Mouse (Mus musculus) inflammation-experienced regulatory T-cells, adult 6 months (primary cell): ENCODE results near the gene Scml4. TPM values are rescaled to one million over a fixed set of nuclear protein-coding genes. Genes with fewer than 3 reads are reported as not detected.

Experiments used
- ATAC-seq: one replicate; pipeline ENCODE4 v1.8.0; 2017
- polyA plus RNA-seq, 3 experiments: library from polyadenylated mRNA; unstranded; fragments of 100-300 nt; shearing (Covaris generic); gene quantifications; one replicate each; pipeline ENCODE4 v1.2.1; 2017

Scml4 gene
- polyA plus RNA-seq, 3 experiments from 2014 or later, result 14.0 to 48.5 (median 47.5) TPM

- ATAC-seq, result peak; percentile 71
Measured at GRCm38 (mm10) chr10:42862102-42862740, 2.1 kb downstream of the Scml4 start.

DNA sequence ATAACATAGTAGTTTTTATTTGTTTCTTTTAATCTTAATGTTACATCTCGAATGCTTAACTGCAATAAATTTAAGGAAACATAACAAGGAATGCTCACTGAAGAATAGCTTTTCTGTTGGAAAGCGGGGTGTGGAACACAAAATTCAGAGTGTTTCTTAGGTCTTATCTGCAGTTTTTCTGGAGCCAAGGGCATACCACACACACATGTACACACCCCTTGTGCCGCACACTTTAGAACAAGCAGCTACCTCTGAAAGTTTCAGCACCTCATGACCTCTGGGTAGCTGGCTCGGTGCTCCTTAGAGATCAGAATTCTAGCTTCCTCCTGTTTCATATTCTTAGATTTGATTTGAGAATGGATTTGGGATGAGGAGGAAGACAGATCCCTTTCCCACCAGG, 2.6 kb downstream of the Scml4 start:
- ATAC-seq, result no peak

- ATAC-seq, result no peak
Measured at GRCm38 (mm10) chr10:42863621-42864391, 3.6 kb downstream of the Scml4 start.

DNA sequence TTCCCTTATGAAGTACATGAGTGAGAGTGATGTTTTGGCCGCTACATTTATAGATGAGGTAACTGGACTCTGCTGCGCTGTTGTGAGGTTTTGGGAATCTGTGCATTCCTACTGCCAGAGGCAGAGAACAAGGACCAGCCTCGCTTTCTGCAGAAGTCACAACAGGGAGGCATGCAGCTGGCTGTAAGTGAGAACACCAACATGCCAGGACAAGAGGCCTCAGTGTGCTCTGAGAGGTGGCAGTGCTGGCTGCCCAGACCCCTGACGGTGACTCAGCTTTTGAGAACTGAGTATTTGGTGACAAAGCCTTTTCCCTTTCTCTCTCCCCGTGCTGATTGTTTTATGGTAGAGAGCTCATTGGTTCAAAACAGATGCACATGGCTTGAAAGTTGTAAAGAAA, 4.5 kb downstream of the Scml4 start:
- no peak for ATAC-seq

DNA sequence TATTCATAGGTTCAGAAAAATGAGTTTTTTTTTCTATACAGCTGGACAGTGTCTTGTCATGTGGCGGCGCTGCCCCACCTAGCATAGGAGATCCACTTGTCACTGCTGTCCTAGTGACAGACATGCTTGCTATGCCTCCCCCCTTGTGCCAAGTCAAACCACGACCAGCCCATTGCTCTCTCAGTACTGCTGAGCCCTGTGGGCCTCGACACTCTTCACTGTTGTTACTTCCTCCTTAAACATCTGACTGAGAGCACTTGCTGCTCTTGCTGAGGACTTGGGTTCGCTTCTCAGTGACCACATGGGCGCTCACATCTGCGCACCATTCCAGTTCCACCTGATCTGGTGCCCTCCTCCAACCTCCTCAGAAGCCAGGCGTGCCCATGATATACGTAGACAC, 8.2 kb downstream of the Scml4 start:
- ATAC-seq, result no peak

DNA sequence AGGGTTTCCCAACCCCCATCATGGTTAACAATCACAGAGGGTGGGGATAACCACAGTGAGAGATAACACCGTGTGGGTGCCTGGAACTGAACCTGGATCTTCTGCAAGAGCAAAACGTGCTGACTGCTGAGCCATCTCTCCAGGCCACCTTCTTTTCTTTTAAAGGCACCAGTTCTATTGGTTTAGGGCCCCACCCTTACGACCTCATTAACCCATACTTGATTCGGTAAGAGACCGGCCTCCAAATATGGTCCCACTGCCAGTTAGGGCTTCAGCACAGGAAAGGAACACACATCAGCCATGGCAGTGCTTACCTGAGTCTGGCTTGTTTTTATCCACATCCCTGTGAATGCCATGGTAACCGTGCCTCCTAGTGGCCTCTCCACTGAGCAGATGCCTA, 9.3 kb downstream of the Scml4 start:
- ATAC-seq, result no peak

DNA sequence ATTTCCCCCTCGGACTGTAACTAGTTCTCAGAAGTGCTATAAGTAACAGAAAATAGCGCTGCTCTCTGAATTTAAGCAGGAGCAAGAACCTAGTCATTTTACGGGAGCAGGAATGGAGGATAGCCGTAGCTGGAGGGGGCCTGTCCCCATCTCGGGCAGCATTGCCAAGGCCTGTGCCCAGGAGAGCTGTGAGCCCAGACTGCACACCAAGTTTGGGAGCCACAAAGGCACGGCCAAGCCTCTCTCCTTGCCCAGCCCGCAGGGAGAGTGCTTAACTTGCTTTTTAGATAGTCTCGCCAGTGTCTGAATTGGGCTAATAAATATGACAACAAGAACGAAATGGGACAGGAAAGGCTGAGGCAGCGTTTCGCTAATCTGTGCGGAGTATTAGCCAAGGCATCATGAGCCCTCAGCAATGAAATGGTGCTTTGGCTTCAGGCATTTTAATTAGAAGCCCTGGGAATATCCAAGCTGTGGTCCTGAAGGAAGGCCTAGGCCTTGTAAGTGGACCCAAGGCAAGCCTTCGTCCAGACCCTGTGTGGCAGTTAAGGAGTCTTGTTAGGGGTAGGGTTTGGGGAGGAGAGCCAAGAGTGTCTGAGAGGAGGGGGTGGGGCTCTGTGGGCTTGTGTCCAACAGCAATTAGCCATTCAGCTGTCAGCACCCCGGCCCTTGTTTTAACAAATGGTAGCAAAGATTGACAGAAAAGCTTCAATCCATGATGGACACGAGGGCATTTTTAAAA, 12.3 kb downstream of the Scml4 start:
- no peak for ATAC-seq

- no peak for ATAC-seq
Measured at GRCm38 (mm10) chr10:42873077-42873595, 13.0 kb downstream of the Scml4 start.

DNA sequence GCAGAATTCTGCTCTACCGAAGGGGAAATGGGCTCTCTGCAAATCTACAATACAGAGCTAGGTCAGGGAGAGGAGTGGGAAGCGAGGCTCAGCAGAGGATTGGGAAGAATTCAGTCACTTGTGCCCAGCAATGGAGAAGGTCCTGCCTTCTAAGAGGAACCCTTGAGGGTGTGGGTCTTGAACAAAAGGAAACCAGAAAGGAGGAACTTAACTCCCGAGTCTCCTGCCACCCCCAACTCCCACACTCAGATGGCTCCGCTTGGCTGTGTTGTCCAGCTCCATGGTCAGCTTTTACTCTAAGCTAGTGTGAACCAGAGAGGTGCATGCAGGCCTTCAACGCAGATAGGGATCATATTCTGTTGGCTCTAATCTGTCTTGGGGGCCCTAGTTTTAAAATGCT, 16.0 kb downstream of the Scml4 start:
- no peak for ATAC-seq

- no peak for ATAC-seq
Measured at GRCm38 (mm10) chr10:42879269-42879681, 19.1 kb downstream of the Scml4 start.

GRCm38 (mm10) chr10:42879682-42880081, 19.5 kb downstream of the Scml4 start:
- ATAC-seq, result no peak

GRCm38 (mm10) chr10:42887040-42887439, 26.9 kb downstream of the Scml4 start:
- peak; percentile 30 for ATAC-seq

DNA sequence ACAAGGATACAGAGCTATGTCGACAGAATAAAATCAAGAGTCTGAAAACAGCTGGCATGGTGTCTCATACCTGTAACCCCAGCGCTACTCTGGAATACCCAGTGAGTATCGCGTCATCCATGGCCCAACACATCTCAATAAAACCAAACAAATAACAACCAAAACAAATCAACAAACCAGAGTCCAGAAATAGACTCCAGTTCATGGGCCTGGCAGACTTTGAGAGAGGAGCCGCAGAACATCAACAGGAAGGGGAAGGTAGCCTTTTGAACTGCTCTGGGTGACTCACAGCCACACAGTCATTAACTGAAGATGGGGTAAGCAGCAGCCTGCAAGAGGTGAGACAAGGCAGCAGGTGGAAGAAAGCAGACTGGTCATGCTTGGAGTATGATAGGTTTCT, 28.1 kb downstream of the Scml4 start:
- peak; percentile 91 for ATAC-seq

DNA sequence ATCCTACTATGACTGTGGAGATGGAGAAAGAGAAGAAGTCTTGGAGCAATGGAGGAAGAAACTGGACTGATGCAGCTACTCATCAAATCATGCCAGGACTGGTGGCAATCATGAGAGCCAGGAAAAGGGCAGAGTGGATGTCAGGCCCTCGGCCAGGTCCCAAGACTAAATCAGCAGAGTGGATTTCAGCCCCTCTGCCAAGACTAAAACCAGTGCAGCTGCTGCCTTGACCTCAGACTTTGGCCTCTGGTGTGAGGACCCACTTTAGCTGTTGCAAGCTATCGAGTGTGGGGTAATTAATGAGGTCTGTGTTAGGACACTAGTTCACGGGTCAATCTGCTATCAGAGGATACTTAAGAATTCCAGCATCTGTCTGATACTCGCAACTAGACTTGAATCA, 30.2 kb downstream of the Scml4 start:
- ATAC-seq, result no peak

DNA sequence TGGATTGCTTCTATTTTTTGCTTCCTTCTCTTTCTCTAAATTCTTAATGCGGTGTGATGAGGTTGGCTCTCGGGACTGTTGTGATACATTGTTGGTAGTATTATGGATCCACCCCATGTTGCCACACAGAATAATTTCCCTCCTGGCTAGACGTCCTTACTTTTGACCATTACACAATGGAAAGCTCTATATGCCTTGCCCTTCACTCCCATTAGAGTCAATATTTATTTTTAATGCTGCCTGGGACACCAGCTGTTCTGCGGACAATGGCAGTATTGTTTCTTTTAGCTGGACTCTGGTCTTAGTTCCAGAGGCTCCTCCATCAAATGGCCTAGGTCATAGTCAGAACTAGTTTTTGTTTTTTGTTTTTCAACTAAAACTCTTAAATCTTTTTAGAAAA, 32.1 kb downstream of the Scml4 start:
- ATAC-seq, result no peak

DNA sequence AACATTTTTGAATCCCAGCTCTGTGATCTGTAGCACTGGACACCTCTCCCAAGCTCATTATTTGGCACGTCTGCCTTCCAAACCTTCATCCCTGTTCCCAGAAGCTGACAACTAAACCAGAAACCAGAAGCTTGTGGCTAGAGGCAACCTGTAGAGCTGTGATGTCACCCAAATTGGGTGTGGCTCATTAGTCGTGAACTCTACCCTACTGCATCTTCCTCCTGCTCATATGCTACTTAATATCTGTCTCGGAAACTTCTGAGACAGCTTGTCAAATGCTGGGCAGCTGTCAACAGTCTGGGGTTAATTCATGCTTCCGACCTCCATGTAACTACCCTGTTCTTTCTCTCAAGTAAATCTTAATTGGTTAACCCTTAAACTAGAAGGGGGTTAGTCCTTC, 32.8 kb downstream of the Scml4 start:
- ATAC-seq, result peak; percentile 37

DNA sequence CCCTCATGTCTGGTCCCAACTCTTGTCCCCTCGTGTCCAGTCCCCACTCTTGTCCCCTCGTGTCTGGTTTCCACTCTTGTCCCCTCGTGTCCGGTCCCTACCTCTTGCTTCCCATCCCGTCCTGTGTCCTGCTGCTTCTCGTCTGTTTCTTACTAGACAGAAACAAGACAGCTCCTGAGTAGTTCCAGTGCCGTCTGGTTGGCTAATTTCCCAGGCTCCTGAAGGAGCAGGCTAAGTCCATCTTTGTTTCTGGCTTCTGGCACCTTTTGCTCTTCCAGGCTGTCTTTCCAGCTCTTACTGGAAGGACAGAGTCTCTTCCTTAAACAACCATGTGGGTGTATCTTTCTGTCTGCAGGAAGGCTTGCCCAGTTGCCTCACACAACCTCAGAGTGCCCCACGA, 33.7 kb downstream of the Scml4 start:
- ATAC-seq, result no peak

- no peak for ATAC-seq
Measured at GRCm38 (mm10) chr10:42894263-42894662, 34.1 kb downstream of the Scml4 start.

DNA sequence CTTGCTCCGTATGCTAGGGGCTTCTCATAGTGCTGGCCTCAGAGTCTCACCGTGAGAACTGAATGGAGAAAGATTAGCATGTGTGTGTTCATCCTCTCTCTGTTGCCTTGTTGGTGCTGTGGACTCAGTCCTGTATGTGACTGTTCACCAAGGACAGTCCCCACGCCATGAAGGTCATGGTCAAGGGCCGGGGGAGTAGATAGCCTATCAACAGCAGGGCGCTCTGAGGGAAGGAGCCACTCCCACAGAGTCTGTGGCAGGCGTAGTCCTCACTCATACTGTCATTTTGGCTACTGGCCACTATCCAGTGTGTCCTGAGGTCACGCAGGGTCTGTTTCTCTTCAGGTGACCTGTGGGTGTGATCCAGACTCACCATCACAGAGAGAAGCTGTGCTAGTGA, 34.5 kb downstream of the Scml4 start:
- no peak for ATAC-seq

- ATAC-seq, result no peak
Measured at GRCm38 (mm10) chr10:42896621-42897020, 36.5 kb downstream of the Scml4 start.

- peak; percentile 7 for ATAC-seq
Measured at GRCm38 (mm10) chr10:42897166-42897565, 37.0 kb downstream of the Scml4 start.

GRCm38 (mm10) chr10:42897632-42898031, 37.5 kb downstream of the Scml4 start:
- ATAC-seq, result peak; percentile 87

GRCm38 (mm10) chr10:42901361-42901760, 41.2 kb downstream of the Scml4 start:
- peak; percentile 34 for ATAC-seq
